Mouse (Mus musculus): ENCODE data around the gene Zfp639. TPM values are rescaled to one million over a fixed set of nuclear protein-coding genes. Genes with fewer than 3 reads are reported as not detected.

The Zfp639 gene
- total RNA-seq (2015; ENCODE audit: low replicate concordance) (14.4 and 20.3 TPM in 2 replicates), total RNA-seq (2017; ENCODE audit: low replicate concordance) (10.3 and 11.2 TPM in 2 replicates)

DNA sequence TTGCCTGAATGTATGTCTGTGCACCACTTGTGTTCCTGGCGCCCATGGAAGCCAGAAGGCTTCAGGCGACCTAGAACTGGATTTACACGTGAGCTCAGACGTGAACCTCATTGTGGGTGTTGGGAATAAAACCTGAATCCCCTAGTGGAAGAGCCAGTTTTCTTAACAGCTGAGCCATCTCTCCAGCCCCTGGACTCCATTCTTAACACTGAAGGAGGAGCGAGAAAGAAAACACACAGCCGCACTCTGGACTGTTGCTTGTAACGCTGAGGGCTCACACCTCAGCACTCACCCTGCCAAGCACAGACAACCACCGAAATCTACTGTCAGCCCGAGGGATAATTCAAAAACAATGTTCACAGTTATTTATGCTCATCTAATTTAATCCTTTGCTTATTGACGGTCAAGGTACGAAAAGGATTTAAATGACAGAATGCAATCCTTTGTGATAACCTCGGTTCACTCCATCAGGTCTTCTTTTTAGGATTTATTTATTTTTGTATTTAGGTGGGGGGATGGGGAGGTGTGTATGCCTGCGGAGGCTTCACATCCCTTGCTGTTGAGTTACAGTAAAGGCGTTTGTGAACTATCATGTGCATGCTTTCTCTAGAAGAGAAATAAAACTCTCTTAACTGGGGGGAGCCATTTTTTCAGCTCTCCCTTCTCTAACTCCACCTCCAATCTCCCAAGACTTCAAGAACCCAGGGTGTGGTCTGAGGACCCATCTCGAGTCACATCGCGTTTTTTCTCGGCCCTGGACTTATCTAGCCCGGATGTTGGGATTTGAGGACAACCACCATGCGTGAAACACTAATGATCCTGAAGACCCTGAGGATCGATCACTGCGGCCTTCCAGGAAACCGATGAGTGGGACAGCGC lies at the start of gene Zfp639:
TSS of gene Zfp639 (plus strand) at position 764 of the 879 bp plus-strand sequence.
- ATAC-seq (replicated peaks; ENCODE audit: low FRiP score, poor library complexity, severe bottlenecking) = peak; percentile 46; the same call in 1 of the 2 replicates

DNA sequence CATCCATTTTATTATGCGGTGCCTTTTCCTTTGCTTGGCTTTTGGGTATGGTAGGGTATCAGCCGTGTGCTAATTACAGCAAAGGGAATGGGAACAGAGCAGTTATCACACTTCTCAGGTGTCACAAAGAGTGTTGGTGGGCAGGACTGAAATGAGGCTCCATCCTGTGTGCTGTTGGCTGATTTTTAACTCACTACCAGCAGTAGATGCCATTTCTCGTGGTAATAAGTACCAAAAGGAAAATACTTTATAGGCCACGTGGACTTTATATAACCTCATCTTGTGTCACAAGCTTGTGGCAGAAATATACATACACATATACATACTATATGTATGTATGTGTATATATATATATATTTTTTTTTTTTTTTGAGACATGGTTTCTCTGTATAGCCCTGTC lies 42.7 kb upstream of the Zfp639 start:
- ATAC-seq (replicated peaks; ENCODE audit: low FRiP score, poor library complexity, severe bottlenecking) = no peak

- ATAC-seq (replicated peaks; ENCODE audit: low FRiP score, poor library complexity, severe bottlenecking) = no peak
Measured at GRCm38 (mm10) chr3:32468411-32468810, 41.6 kb upstream of the Zfp639 start.

- no peak for ATAC-seq (replicated peaks; ENCODE audit: low FRiP score, poor library complexity, severe bottlenecking)
Measured at GRCm38 (mm10) chr3:32470449-32470848, 39.6 kb upstream of the Zfp639 start.

DNA sequence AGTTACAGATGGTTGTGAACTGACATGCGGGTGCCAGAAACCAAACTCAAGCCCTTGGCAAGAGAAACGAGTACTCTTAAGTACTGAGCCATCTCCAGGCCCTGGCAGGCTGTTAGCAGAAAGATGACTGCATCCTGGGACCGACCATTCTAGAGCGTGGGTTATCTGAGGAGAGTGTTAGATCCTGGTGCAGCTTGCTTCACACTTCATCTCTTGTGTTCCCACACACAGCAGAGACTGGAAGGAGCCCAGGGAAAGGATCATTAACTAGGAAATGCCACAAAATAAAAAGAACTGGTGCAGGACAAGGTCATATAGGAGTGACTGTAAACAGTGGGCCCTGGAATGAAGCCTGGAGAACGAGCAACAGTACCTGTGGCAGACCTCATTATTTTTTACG lies 39.0 kb upstream of the Zfp639 start:
- no peak for ATAC-seq (replicated peaks; ENCODE audit: low FRiP score, poor library complexity, severe bottlenecking)

DNA sequence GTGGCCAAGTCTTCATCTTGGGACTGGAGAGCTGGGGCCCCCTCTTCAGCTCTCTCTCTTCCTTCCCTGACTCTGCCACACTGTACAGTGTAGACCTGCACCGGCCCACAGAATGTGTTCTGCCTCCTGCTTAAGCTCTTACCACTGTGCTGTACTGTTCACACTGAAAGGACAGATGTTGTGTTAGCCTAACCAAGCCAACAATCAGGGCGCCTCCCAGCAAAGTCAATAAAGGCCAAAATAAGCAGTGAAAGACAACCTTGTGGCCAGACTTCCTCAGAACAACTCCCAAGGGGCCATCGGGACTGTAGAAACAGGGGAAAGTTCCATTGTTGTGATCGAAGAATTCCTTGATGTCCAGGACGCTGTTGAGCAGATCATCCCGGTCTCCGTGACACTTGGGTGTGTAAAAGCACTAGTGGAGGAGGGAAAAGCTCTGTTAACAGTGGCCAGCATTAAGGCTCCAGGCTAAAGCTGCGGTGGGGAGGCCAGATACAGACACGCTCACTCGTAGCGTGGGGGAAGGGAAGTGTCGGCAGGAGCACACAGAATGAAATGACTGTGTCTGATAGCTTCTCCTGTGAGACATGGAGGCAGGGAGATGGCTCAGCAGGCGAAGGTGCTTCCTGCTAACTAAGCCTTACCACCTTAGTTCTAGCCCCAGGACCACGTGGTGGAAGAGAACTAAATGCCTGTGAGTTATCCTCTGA lies 37.7 kb upstream of the Zfp639 start:
- no peak for ATAC-seq (replicated peaks; ENCODE audit: low FRiP score, poor library complexity, severe bottlenecking)

GRCm38 (mm10) chr3:32473184-32473583 lies 36.9 kb upstream of the Zfp639 start:
- no peak for ATAC-seq (replicated peaks; ENCODE audit: low FRiP score, poor library complexity, severe bottlenecking)

DNA sequence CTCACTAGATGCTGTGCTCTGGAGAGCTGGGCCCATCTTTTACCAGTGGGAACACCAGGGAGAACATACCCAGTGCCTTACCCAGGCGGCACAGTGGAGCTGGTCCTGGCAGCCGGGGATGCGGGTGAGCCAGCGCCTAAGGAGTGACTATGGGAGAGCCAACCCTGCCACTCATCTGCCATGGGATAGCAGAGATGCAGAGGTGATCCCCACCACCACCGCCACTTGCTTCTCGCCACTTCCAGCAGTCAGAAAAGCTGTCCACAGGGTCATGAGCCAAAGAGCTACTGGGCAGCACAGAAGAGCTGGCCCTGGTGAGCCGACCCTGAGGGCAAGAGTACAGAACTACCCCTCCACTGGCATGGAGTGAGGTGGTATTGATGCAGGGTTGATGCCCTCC lies 30.1 kb upstream of the Zfp639 start:
- ATAC-seq (replicated peaks; ENCODE audit: low FRiP score, poor library complexity, severe bottlenecking) = no peak

DNA sequence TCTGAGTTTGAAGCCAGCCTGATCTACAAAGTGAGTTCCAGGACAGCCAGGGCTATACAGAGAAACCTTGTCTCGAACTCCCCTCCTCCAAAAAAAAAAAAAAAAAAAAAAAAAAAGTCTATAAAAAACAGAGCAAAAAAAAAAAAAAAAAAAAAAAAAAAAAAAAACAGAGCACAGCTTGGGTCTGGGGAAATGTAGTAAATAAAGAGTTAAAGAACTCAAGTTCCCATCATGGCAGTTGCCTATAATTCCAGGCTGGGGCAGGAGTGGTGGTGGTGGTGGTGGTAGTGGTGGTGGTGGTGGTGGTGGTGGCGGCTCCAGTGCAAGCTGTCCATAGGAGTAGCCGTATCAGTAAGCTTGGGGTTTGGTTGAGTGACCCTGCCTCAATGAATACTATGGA lies 27.0 kb upstream of the Zfp639 start:
- no peak for ATAC-seq (replicated peaks; ENCODE audit: low FRiP score, poor library complexity, severe bottlenecking)

GRCm38 (mm10) chr3:32486543-32486942 lies 23.5 kb upstream of the Zfp639 start:
- ATAC-seq (replicated peaks; ENCODE audit: low FRiP score, poor library complexity, severe bottlenecking) = no peak

GRCm38 (mm10) chr3:32488172-32488571 lies 21.9 kb upstream of the Zfp639 start:
- ATAC-seq (replicated peaks; ENCODE audit: low FRiP score, poor library complexity, severe bottlenecking) = no peak

DNA sequence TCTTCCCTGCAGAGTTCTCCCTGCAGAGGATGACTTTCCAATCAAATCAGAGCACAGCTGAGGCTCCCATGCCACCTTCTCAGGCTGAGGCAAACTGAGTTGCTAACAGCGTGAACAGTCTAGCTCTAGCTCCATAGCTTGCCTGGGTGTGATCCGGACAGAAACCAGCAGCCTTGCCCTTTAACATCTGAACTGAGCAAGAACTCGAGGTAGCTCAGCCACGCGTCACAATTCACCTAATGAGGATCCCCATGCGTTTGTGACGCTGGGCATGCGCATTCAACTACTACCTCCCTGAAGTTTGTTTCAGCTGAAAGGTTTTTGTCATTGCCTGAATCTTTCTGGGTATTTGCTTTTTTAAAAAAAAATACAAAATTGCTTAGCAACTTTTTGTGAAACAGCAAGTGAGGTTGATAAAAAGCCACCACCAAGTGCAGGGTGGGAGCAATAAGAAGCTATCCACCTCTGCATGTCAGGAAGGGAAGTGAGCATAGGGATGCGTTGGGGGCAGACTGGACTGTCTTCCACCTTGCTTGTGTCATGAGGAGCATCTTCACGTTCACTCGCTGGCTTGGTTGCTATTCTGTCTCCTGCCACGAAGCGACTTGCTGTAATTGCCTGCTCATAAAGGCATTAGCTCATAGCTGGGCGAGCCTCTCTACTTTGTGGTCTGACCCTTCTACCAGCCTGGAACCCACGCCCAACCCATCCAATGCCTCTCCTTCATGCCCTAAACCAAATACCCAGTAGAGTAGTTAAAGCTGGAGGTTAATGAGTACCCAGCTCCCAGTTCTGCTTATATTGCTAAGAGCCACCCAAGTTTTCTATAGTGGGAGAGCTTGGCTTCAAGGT lies 19.8 kb upstream of the Zfp639 start:
- no peak for ATAC-seq (replicated peaks; ENCODE audit: low FRiP score, poor library complexity, severe bottlenecking)

- ATAC-seq (replicated peaks; ENCODE audit: low FRiP score, poor library complexity, severe bottlenecking) = no peak
Measured at GRCm38 (mm10) chr3:32490928-32491315, 19.1 kb upstream of the Zfp639 start.

GRCm38 (mm10) chr3:32492097-32493090 lies 17.7 kb upstream of the Zfp639 start, which contains the start of gene Kcnmb3:
Kcnmb3 (minus strand) TSS chr3:32492231.
- ATAC-seq (replicated peaks; ENCODE audit: low FRiP score, poor library complexity, severe bottlenecking) = no peak

- no peak for ATAC-seq (replicated peaks; ENCODE audit: low FRiP score, poor library complexity, severe bottlenecking)
Measured at GRCm38 (mm10) chr3:32494387-32495087, 15.5 kb upstream of the Zfp639 start.

DNA sequence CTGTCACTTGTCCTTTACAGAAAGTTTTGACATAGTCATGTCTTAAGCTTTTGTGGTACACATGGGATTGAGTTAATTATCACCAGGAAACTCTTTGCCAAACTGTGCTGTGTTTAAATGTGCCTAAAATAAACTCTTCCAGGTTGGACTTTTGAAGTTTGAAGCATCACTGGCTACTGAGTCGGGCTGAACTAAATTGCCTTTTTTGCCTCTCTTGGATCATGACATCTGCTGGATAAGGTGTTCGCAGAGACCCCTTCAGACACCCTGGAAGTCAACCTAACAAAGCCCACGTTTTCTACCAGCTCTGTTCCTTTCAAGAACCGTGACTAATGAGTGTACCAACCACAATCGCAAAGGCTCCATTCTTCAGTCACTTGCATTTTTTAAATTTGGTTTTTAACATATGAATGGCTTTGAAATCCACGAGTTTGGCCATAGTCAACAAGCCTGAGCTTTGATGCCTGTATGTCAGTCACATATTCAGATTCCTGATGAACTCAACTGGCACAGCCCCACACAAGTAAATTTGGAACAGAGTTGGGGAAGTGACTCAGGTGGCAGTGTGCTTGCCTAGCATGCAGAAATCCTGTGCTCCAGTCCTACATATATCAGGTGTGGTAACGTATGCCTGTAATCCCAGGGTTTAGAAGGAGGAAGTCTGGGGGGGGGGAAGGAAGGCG lies 14.8 kb upstream of the Zfp639 start:
- no peak for ATAC-seq (replicated peaks; ENCODE audit: low FRiP score, poor library complexity, severe bottlenecking)

DNA sequence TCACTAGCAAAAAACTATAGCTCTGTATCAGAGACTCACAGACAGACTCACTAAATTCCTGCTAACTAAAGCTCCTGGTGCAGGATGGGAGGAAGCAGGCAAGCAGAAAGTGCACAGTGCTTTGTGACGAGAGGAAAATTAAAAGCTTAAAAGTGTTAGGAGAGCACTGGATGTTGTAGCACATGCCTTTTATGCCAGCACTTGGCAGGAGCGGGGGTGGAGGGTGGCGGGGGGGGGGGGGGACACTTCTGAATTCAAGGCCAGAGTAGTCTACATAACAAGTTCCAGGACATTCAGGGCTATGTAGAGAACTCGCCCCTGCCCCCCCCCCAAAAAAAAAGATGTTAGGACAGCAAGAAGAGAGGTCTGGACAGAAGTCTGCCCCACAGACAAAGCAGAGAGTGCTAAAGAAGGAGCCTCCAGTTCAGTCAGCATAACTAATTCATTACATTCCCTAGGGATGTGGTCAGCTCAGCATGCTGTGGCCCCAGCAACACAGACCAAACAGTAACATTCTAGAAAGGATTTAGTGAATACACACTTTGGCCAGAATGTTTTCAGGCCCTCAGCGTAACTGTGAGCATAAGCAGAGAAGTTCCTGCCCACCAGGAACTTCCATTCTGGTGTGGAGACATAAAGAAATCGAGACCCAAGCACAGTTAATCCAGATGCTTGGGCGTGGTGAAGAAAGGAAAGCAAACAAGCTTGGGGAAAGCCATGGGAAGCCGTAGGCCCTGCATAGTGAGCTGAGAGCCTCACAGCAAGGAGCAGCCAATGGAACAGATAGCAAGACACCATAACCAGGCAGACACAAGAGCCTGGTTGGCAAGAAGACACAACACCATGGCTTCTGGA lies 14.0 kb upstream of the Zfp639 start:
- ATAC-seq (replicated peaks; ENCODE audit: low FRiP score, poor library complexity, severe bottlenecking) = no peak
